Mouse (Mus musculus): ENCODE measurements at regions not wholly inside any gene's neighbourhood (a gene's known extent, or its start where the extent isn't known, plus 50 kb on each side); places are given as distances from the start of the nearest gene placed in this dataset.

- TF ChIP-seq CTCF (IDR thresholded peaks at IDR 0.05; ENCODE audit: low read depth): no peak
- WGBS: 83% methylated on average over 6 of the region's 6 CpGs
- Histone ChIP-seq H3K4me1 (ENCODE audit: insufficient read depth, low read length) (no peaks in the 10 kb centered on the region), H3K9me3 (ENCODE audit: low read length) (no peaks in the 10 kb centered on the region), H3K4me2 (ENCODE audit: low read depth, low read length) (no peak overlapping the region), H3K27ac (no peak overlapping the region), H3K27me3 (ENCODE audit: insufficient read depth, low read length) (no peaks in the 10 kb centered on the region), H3K4me3 (ENCODE audit: low read length) (no peak overlapping the region), H3K36me3 (ENCODE audit: insufficient read depth, low read length) (no peaks in the 10 kb centered on the region), H3K9ac (replicated peaks; ENCODE audit: low read length) (no peak overlapping the region)
- no peak for ATAC-seq
- no peak for DNase-seq (ENCODE audit: low spot score)
These were observed 252.6 kb upstream of the Smlr1 start for GRCm38 (mm10) chr10:25788660-25789059.

- ATAC-seq (no peak), DNase-seq (ENCODE audit: low spot score) (no peak)
- no peak overlapping the region for H3K9ac ChIP-seq (replicated peaks; ENCODE audit: low read length)
- no peaks in the 10 kb centered on the region for H3K9me3 ChIP-seq (ENCODE audit: low read length)
- no peaks in the 10 kb centered on the region for H3K4me1 ChIP-seq (ENCODE audit: insufficient read depth, low read length)
- H3K27me3 ChIP-seq (ENCODE audit: insufficient read depth, low read length): no peaks in the 10 kb centered on the region
- TF ChIP-seq CTCF (IDR thresholded peaks at IDR 0.05; ENCODE audit: low read depth): no peak
- H3K36me3 ChIP-seq (ENCODE audit: insufficient read depth, low read length): no peaks in the 10 kb centered on the region
- no peak overlapping the region for H3K4me3 ChIP-seq (ENCODE audit: low read length)
- H3K4me2 ChIP-seq (ENCODE audit: low read depth, low read length): no peak overlapping the region
- no peak overlapping the region for H3K27ac ChIP-seq
- 85% methylated on average over 4 of the region's 4 CpGs for WGBS
These were observed 251.9 kb upstream of the Smlr1 start for GRCm38 (mm10) chr10:25788004-25788403.

- Histone ChIP-seq H3K27ac (no peak overlapping the region), H3K4me1 (ENCODE audit: insufficient read depth, low read length) (no peaks in the 10 kb centered on the region), H3K4me2 (ENCODE audit: low read depth, low read length) (no peak overlapping the region), H3K9ac (replicated peaks; ENCODE audit: low read length) (no peak overlapping the region), H3K27me3 (ENCODE audit: insufficient read depth, low read length) (no peaks in the 10 kb centered on the region), H3K36me3 (ENCODE audit: insufficient read depth, low read length) (no peaks in the 10 kb centered on the region), H3K9me3 (ENCODE audit: low read length) (no peaks in the 10 kb centered on the region), H3K4me3 (ENCODE audit: low read length) (no peak overlapping the region)
- DNase-seq (ENCODE audit: low spot score): no peak
- ATAC-seq: no peak
- no peak for TF ChIP-seq CTCF (IDR thresholded peaks at IDR 0.05; ENCODE audit: low read depth)
- WGBS: 58% methylated on average over 3 of the region's 3 CpGs
These were observed 247.8 kb upstream of the Smlr1 start for GRCm38 (mm10) chr10:25783861-25784260.

- no peak for TF ChIP-seq CTCF (IDR thresholded peaks at IDR 0.05; ENCODE audit: low read depth)
- no peak overlapping the region for H3K4me3 ChIP-seq (ENCODE audit: low read length)
- no peak overlapping the region for H3K27ac ChIP-seq
- 92% methylated on average over 4 of the region's 4 CpGs for WGBS
- DNase-seq (ENCODE audit: low spot score): no peak
- no peak overlapping the region for H3K9ac ChIP-seq (replicated peaks; ENCODE audit: low read length)
- H3K4me1 ChIP-seq (ENCODE audit: insufficient read depth, low read length): no peaks in the 10 kb centered on the region
- no peaks in the 10 kb centered on the region for H3K27me3 ChIP-seq (ENCODE audit: insufficient read depth, low read length)
- no peak for ATAC-seq
- H3K4me2 ChIP-seq (ENCODE audit: low read depth, low read length): no peak overlapping the region
- no peaks in the 10 kb centered on the region for H3K9me3 ChIP-seq (ENCODE audit: low read length)
- no peaks in the 10 kb centered on the region for H3K36me3 ChIP-seq (ENCODE audit: insufficient read depth, low read length)
These were observed 243.4 kb upstream of the Smlr1 start for GRCm38 (mm10) chr10:25779476-25779875.

GRCm38 (mm10) chr10:25777717-25778116 lies 241.7 kb upstream of the Smlr1 start:
- Histone ChIP-seq H3K4me3 (ENCODE audit: low read length) (no peak overlapping the region), H3K36me3 (ENCODE audit: insufficient read depth, low read length) (no peaks in the 10 kb centered on the region), H3K4me1 (ENCODE audit: insufficient read depth, low read length) (no peaks in the 10 kb centered on the region), H3K4me2 (ENCODE audit: low read depth, low read length) (no peak overlapping the region), H3K9me3 (ENCODE audit: low read length) (no peaks in the 10 kb centered on the region), H3K27me3 (ENCODE audit: insufficient read depth, low read length) (no peaks in the 10 kb centered on the region), H3K27ac (no peak overlapping the region), H3K9ac (replicated peaks; ENCODE audit: low read length) (no peak overlapping the region)
- DNase-seq (ENCODE audit: low spot score) (no peak), ATAC-seq (no peak)
- 85% methylated on average over 2 of the region's 2 CpGs for WGBS
- no peak for TF ChIP-seq CTCF (IDR thresholded peaks at IDR 0.05; ENCODE audit: low read depth)

GRCm38 (mm10) chr10:25776697-25777096 lies 240.6 kb upstream of the Smlr1 start:
- 62% methylated on average over 11 of the region's 11 CpGs for WGBS
- Histone ChIP-seq H3K4me3 (ENCODE audit: low read length) (no peak overlapping the region), H3K4me1 (ENCODE audit: insufficient read depth, low read length) (no peaks in the 10 kb centered on the region), H3K27me3 (ENCODE audit: insufficient read depth, low read length) (no peaks in the 10 kb centered on the region), H3K36me3 (ENCODE audit: insufficient read depth, low read length) (no peaks in the 10 kb centered on the region), H3K9me3 (ENCODE audit: low read length) (no peaks in the 10 kb centered on the region), H3K27ac (no peak overlapping the region), H3K4me2 (ENCODE audit: low read depth, low read length) (no peak overlapping the region), H3K9ac (replicated peaks; ENCODE audit: low read length) (no peak overlapping the region)
- TF ChIP-seq CTCF (IDR thresholded peaks at IDR 0.05; ENCODE audit: low read depth): no peak
- DNase-seq (ENCODE audit: low spot score) (no peak), ATAC-seq (no peak)

GRCm38 (mm10) chr10:25770051-25770450 lies 234.0 kb upstream of the Smlr1 start:
- ATAC-seq: no peak
- H3K4me2 ChIP-seq (ENCODE audit: low read depth, low read length): no peak overlapping the region
- no peak for TF ChIP-seq CTCF (IDR thresholded peaks at IDR 0.05; ENCODE audit: low read depth)
- H3K27ac ChIP-seq: no peak overlapping the region
- no peaks in the 10 kb centered on the region for H3K36me3 ChIP-seq (ENCODE audit: insufficient read depth, low read length)
- no peak overlapping the region for H3K4me3 ChIP-seq (ENCODE audit: low read length)
- no peaks in the 10 kb centered on the region for H3K9me3 ChIP-seq (ENCODE audit: low read length)
- no peaks in the 10 kb centered on the region for H3K4me1 ChIP-seq (ENCODE audit: insufficient read depth, low read length)
- H3K9ac ChIP-seq (replicated peaks; ENCODE audit: low read length): no peak overlapping the region
- H3K27me3 ChIP-seq (ENCODE audit: insufficient read depth, low read length): no peaks in the 10 kb centered on the region
- DNase-seq (ENCODE audit: low spot score): no peak
